Mouse (Mus musculus): ENCODE measurements at regions not wholly inside any gene's neighbourhood (a gene's known extent, or its start where the extent isn't known, plus 50 kb on each side); places are given as distances from the start of the nearest gene placed in this dataset.

DNA sequence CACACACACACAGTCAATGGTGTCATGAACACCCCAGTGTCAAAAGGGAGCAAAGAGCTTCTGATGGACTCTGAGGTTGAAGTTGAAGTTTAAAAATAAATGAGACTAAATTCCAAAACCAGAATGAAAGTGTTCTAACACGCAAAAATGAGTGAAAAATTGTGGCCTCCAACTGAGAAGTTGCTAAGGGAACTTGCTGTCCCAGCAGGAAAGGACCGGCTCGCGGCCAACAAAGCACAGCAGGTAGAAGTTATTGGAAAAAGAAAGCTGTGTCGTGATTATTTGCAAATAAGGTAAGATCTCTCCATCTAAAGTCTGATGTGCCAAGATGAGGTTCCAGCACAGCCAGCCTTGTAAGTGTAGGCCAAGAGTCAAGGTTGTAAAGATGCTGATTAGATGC is 169.7 kb downstream of the Nrp2 start:
- H3K4me2 ChIP-seq (ENCODE audit: low read depth, severe bottlenecking), result no peak overlapping the region
- no peak overlapping the region for H3K4me3 ChIP-seq (ENCODE audit: low read depth, low read length)
- ATAC-seq (ENCODE audit: insufficient number of reproducible peaks, low FRiP score, low TSS enrichment, low read depth) (no peak), DNase-seq (ENCODE audit: low spot score) (no peak)
- 84% methylated on average over 5 of the region's 5 CpGs for WGBS
- no peak overlapping the region for H3K27ac ChIP-seq (replicated peaks; ENCODE audit: low read depth, low read length)
- H3K9me3 ChIP-seq (ENCODE audit: control insufficient read depth, low read length), result no peaks in the 10 kb centered on the region
- H3K9ac ChIP-seq (ENCODE audit: low read length), result no peak overlapping the region
- H3K27me3 ChIP-seq (ENCODE audit: control insufficient read depth, insufficient read depth, low read length), result no peaks in the 10 kb centered on the region
- no peaks in the 10 kb centered on the region for H3K4me1 ChIP-seq (ENCODE audit: control insufficient read depth, insufficient read depth, low read length)
- H3K36me3 ChIP-seq (ENCODE audit: control insufficient read depth, insufficient read depth, low read length), result no peaks in the 10 kb centered on the region

DNA sequence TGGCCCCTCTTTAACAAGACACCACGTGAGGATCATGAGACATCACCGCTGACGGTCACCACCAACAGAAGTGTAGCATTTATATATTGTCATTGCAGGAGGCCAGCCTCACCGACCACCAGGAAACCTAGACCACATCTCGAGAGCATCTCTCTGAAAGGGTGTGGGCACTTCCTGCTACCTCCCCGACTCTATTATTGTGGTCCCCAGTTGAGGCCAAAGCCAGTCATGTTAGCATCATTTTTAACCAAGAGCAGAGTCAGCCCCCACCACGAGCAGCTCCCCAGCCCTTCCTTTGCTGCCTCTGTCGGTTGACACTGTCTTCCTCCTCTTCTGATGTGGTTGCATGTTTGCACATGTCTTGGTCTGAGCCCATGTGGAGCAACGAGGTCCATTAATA is 172.5 kb downstream of the Nrp2 start:
- ATAC-seq (ENCODE audit: insufficient number of reproducible peaks, low FRiP score, low TSS enrichment, low read depth) (no peak), DNase-seq (ENCODE audit: low spot score) (no peak)
- Histone ChIP-seq H3K4me1 (ENCODE audit: control insufficient read depth, insufficient read depth, low read length) (no peaks in the 10 kb centered on the region), H3K9me3 (ENCODE audit: control insufficient read depth, low read length) (no peaks in the 10 kb centered on the region), H3K36me3 (ENCODE audit: control insufficient read depth, insufficient read depth, low read length) (no peaks in the 10 kb centered on the region), H3K9ac (ENCODE audit: low read length) (no peak overlapping the region), H3K4me3 (ENCODE audit: low read depth, low read length) (no peak overlapping the region), H3K4me2 (ENCODE audit: low read depth, severe bottlenecking) (no peak overlapping the region), H3K27me3 (ENCODE audit: control insufficient read depth, insufficient read depth, low read length) (no peaks in the 10 kb centered on the region), H3K27ac (replicated peaks; ENCODE audit: low read depth, low read length) (no peak overlapping the region)
- WGBS, result 85% methylated on average over 9 of the region's 9 CpGs

DNA sequence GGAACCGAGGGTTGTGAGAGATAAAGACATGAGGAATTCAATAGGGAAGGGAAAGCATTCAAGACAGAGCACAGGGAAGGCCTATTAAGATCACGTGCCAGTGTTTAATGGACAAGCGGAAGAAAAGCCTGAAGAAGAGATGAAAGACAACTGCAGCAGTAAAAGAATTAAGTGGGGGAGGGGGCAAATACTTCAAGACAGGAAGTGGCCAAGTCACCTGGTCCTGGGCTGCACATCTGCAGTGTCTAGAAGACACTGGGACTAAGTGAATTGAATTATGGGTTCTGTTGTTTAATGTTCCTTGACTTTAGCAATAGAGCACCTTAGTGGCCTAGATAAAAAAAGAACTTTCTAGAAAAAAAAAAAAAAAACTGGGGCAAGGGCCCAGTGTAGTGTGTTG is 173.6 kb downstream of the Nrp2 start:
- H3K27ac ChIP-seq (replicated peaks; ENCODE audit: low read depth, low read length), result no peak overlapping the region
- DNase-seq (ENCODE audit: low spot score), result no peak
- no peaks in the 10 kb centered on the region for H3K27me3 ChIP-seq (ENCODE audit: control insufficient read depth, insufficient read depth, low read length)
- H3K4me3 ChIP-seq (ENCODE audit: low read depth, low read length), result no peak overlapping the region
- no peak for ATAC-seq (ENCODE audit: insufficient number of reproducible peaks, low FRiP score, low TSS enrichment, low read depth)
- H3K36me3 ChIP-seq (ENCODE audit: control insufficient read depth, insufficient read depth, low read length), result no peaks in the 10 kb centered on the region
- H3K4me1 ChIP-seq (ENCODE audit: control insufficient read depth, insufficient read depth, low read length), result no peaks in the 10 kb centered on the region
- H3K9ac ChIP-seq (ENCODE audit: low read length), result no peak overlapping the region
- no peaks in the 10 kb centered on the region for H3K9me3 ChIP-seq (ENCODE audit: control insufficient read depth, low read length)
- H3K4me2 ChIP-seq (ENCODE audit: low read depth, severe bottlenecking), result no peak overlapping the region
- WGBS, result 61% methylated on average over 3 of the region's 3 CpGs

DNA sequence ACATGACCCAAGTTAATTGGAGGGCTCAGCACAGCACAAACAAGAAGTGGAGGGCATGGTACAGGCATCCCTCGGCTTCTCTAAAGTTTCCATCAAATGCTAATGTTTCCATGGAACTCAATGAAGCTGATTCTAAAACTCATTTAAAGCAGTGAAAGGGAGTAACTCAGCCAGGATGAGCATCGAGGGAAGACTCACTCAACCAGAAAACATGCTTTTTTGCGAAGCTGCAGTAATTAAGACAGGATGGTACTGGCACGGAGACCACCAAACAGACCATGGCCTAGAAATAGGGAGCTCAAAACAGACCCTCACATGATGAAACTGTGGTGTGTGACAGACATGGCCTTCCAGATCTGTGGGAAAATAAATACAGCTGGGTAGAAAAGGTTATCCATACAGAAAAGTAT is 177.8 kb downstream of the Nrp2 start:
- no peaks in the 10 kb centered on the region for H3K9me3 ChIP-seq (ENCODE audit: control insufficient read depth, low read length)
- H3K27me3 ChIP-seq (ENCODE audit: control insufficient read depth, insufficient read depth, low read length), result no peaks in the 10 kb centered on the region
- ATAC-seq (ENCODE audit: insufficient number of reproducible peaks, low FRiP score, low TSS enrichment, low read depth) (no peak), DNase-seq (ENCODE audit: low spot score) (peak; percentile 12)
- H3K9ac ChIP-seq (ENCODE audit: low read length), result no peak overlapping the region
- peaks cover 6% of the 10 kb centered on the region; the same call in 1 of the 2 replicates for H3K4me1 ChIP-seq (ENCODE audit: control insufficient read depth, insufficient read depth, low read length)
- H3K27ac ChIP-seq (replicated peaks; ENCODE audit: low read depth, low read length), result no peak overlapping the region
- WGBS, result 74% methylated on average over 4 of the region's 4 CpGs
- H3K36me3 ChIP-seq (ENCODE audit: control insufficient read depth, insufficient read depth, low read length), result no peaks in the 10 kb centered on the region
- no peak overlapping the region for H3K4me2 ChIP-seq (ENCODE audit: low read depth, severe bottlenecking)
- H3K4me3 ChIP-seq (ENCODE audit: low read depth, low read length), result no peak overlapping the region

DNA sequence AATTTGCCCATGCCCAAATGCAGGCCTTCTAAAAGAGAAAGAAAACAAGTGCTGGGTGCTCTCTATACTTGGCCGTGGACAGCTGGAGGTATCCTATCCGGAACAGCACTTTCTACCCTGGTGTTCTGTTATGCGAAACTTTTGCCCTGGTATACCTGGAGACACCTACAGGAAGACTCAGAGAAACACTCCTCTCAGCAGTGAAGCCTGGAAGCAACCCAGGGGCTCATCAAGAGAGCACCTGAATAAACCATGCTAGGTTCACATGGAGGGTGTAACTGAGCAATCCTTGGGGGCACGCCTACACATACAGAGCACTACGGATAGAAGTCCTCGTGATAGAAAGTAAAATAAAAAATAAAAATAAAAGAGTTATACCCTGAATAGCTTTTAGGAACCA is 178.4 kb downstream of the Nrp2 start:
- whole genome bisulfite sequencing, result 87% methylated on average over 6 of the region's 6 CpGs
- no peaks in the 10 kb centered on the region for H3K27me3 ChIP-seq (ENCODE audit: control insufficient read depth, insufficient read depth, low read length)
- DNase-seq (ENCODE audit: low spot score) (peak; percentile 18), ATAC-seq (ENCODE audit: insufficient number of reproducible peaks, low FRiP score, low TSS enrichment, low read depth) (no peak)
- H3K9me3 ChIP-seq (ENCODE audit: control insufficient read depth, low read length), result no peaks in the 10 kb centered on the region
- no peak overlapping the region for H3K9ac ChIP-seq (ENCODE audit: low read length)
- H3K4me1 ChIP-seq (ENCODE audit: control insufficient read depth, insufficient read depth, low read length), result peaks cover 6% of the 10 kb centered on the region; the same call in 1 of the 2 replicates
- H3K4me3 ChIP-seq (ENCODE audit: low read depth, low read length), result no peak overlapping the region
- no peaks in the 10 kb centered on the region for H3K36me3 ChIP-seq (ENCODE audit: control insufficient read depth, insufficient read depth, low read length)
- H3K4me2 ChIP-seq (ENCODE audit: low read depth, severe bottlenecking), result no peak overlapping the region
- H3K27ac ChIP-seq (replicated peaks; ENCODE audit: low read depth, low read length), result no peak overlapping the region

DNA sequence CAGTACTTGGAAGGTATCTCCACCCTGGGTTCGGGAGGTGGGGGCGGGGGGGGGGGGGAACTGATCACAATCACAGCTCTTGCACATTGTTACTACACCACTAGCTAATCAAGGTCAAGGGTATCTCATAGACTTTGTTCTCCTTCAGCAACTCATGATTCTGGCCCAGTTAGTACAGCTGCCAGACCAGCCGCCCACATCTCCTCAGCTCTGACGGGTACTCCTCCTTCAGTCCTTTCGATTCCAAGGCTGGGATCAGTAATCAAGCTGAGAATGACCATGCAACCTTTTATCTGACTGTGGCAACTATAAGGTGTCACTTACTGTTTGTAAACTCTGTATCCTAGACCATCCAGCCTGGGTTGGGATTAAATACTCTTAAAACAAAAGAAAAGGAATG is 178.9 kb downstream of the Nrp2 start:
- WGBS, result 91% methylated on average over 5 of the region's 5 CpGs
- H3K27me3 ChIP-seq (ENCODE audit: control insufficient read depth, insufficient read depth, low read length), result no peaks in the 10 kb centered on the region
- no peak overlapping the region for H3K9ac ChIP-seq (ENCODE audit: low read length)
- DNase-seq (ENCODE audit: low spot score) (peak; percentile 5), ATAC-seq (ENCODE audit: insufficient number of reproducible peaks, low FRiP score, low TSS enrichment, low read depth) (no peak)
- no peak overlapping the region for H3K4me2 ChIP-seq (ENCODE audit: low read depth, severe bottlenecking)
- peaks cover 6% of the 10 kb centered on the region; the same call in 1 of the 2 replicates for H3K4me1 ChIP-seq (ENCODE audit: control insufficient read depth, insufficient read depth, low read length)
- H3K36me3 ChIP-seq (ENCODE audit: control insufficient read depth, insufficient read depth, low read length), result no peaks in the 10 kb centered on the region
- H3K4me3 ChIP-seq (ENCODE audit: low read depth, low read length), result no peak overlapping the region
- H3K9me3 ChIP-seq (ENCODE audit: control insufficient read depth, low read length), result no peaks in the 10 kb centered on the region
- H3K27ac ChIP-seq (replicated peaks; ENCODE audit: low read depth, low read length), result no peak overlapping the region

DNA sequence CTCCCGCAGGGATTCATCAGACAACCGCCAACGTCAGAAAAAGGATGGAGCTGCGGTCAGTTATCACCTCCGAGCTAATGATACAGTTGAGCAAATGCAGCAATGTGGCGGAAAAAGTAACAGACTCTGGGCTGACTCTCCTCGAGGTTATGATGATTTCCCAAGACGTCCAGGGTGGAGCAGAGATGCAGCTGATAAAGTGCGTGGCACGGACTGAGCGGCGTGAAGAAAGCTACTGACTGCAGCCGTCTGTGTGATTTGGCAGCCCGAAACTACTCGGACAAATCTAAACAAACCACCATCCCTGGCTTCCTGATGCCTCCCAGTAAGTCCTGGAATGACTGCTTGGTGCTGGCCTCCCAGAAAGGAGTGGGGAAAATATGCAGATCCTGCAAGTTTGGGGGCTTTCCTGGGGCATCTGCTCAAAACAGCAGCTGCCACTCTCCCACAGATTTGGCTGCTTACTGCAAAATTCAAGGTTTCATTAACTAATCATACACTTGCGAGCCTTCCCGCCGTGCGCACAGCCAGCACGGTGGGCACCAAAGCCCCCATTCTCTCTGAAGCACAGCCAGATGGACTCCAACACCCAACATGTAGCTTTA is 181.9 kb downstream of the Nrp2 start:
- Histone ChIP-seq H3K27ac (replicated peaks; ENCODE audit: low read depth, low read length) (no peak overlapping the region), H3K27me3 (ENCODE audit: control insufficient read depth, insufficient read depth, low read length) (no peaks in the 10 kb centered on the region), H3K4me3 (ENCODE audit: low read depth, low read length) (no peak overlapping the region), H3K4me2 (ENCODE audit: low read depth, severe bottlenecking) (no peak overlapping the region), H3K4me1 (ENCODE audit: control insufficient read depth, insufficient read depth, low read length) (peaks cover 17% of the 10 kb centered on the region), H3K9ac (ENCODE audit: low read length) (no peak overlapping the region), H3K36me3 (ENCODE audit: control insufficient read depth, insufficient read depth, low read length) (no peaks in the 10 kb centered on the region), H3K9me3 (ENCODE audit: control insufficient read depth, low read length) (no peaks in the 10 kb centered on the region)
- DNase-seq (ENCODE audit: low spot score) (peak; percentile 20), ATAC-seq (ENCODE audit: insufficient number of reproducible peaks, low FRiP score, low TSS enrichment, low read depth) (no peak)
- 70% methylated on average over 20 of the region's 20 CpGs for WGBS

DNA sequence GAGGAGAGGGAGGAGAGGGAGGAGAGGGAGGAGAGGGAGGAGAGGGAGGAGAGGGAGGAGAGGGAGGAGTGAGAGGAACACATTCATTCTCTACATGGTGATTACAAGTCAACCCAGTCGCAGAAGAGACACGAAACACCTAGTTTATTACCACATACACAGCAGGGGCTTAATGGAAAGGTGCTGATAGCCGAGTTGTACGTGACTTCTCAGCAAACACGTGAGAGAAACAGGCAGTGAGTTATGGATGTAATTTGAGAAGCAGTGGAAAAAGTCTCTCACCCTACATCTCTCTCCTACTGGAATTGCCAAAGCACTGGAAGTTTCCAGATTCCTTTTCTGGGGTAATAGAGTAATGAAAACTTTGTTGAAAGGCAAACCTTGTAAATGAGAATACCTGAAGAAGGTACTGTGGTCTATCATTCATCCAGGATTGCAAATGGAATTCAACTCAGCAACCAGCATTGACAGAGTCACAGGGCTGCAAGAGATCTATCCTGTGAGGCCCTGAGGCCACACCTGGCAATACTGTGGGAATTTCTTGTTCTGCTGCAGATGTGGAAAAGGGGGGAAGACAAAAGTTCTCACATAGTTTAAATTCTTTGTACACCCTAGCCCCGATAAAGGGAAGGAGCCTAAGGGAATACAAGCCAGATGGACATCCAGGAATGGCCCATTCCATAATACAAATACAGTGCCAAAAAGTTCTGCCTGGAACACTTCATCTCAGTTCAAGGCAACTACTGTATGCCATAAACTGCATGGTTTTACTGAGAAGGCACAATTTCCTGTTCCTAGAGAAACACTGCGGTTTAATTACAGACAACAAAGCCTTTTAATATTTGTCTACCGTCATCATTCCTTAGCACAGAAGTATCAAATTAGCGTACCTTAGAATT is 184.7 kb downstream of the Nrp2 start:
- WGBS, result 13% methylated on average over 9 of the region's 9 CpGs
- no peak overlapping the region for H3K4me2 ChIP-seq (ENCODE audit: low read depth, severe bottlenecking)
- H3K9ac ChIP-seq (ENCODE audit: low read length), result no peak overlapping the region
- peaks cover 17% of the 10 kb centered on the region for H3K4me1 ChIP-seq (ENCODE audit: control insufficient read depth, insufficient read depth, low read length)
- H3K27me3 ChIP-seq (ENCODE audit: control insufficient read depth, insufficient read depth, low read length), result no peaks in the 10 kb centered on the region
- peak; percentile 84; the same call in 1 of the 2 replicates for ATAC-seq (ENCODE audit: insufficient number of reproducible peaks, low FRiP score, low TSS enrichment, low read depth)
- no peaks in the 10 kb centered on the region for H3K36me3 ChIP-seq (ENCODE audit: control insufficient read depth, insufficient read depth, low read length)
- DNase-seq (ENCODE audit: low spot score), result peak; percentile 58
- no peak overlapping the region for H3K4me3 ChIP-seq (ENCODE audit: low read depth, low read length)
- no peaks in the 10 kb centered on the region for H3K9me3 ChIP-seq (ENCODE audit: control insufficient read depth, low read length)
- peak overlapping the region; percentile 66; the same call in 1 of the 2 replicates for H3K27ac ChIP-seq (replicated peaks; ENCODE audit: low read depth, low read length)

Measured in limb, embryonic 11.5 days (tissue).